ENCODE assay signal across 18 mouse cellular contexts in the genomic region with DNA sequence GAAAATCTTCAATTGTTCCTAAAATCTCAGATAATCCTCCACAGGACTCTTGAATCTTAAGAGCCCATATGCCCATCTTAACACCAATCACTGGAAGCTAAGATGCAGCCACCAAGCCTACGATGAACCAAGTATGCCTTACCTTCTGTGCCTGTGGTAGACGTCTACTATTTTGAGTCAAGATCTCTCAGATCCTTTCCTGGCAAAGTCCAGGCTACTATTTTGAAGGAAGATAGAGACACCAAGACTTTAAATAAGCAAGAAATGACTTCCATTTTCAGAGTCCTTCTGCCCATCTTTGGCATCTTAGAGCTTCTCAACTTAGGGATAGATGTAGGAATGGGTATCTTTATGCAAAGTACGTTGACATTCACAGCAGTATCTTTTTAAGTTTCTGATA.
DNase-seq lines count a peak whose midpoint lies in the region; TF ChIP-seq lines count a peak whose summit lies in the region.
"Had no signal": no experiment of that assay in that cellular context is flagged by ENCODE, and none has a peak within 500 bp of the region (broad histone marks: within the 10 kb centered on the region; RNA-seq: fewer than 3 reads in every experiment).

No protein-coding gene starts in this region.

- WGBS in heart, adult 2 months = 78% methylated on average over 3 of the region's 3 CpGs

- intact Hi-C loops in left cerebral cortex, postnatal 14 days (cut with DNase I) = no loop called here
- intact Hi-C loops in heart, adult 2 months (cut with DNase I) = no loop called here

- H3K36me3 ChIP-seq in heart, adult 2 months (ENCODE audit: control insufficient read depth, insufficient read depth, low read length) = no peaks in the 10 kb centered on the region
- H3K36me3 ChIP-seq: embryonic facial prominence, embryonic 10.5 days; embryonic facial prominence, embryonic 12.5 days; forebrain, embryonic 15.5 days had no signal

- DNase-seq in left cerebral cortex, adult 11 months (ENCODE audit: low spot score) = peak; percentile 17
- no peak for DNase-seq in left cerebral cortex, postnatal 14 days (ENCODE audit: low spot score in 2 of 2)
- peak; percentile 67 for DNase-seq in brain, adult 2 months (ENCODE audit: low read depth, low spot score)
- DNase-seq in telencephalon, adult 2 months (ENCODE audit: low read depth, low spot score) = peak; percentile 72
- DNase-seq in heart, adult 2 months = no peak
- DNase-seq: adrenal gland, adult 2 months; adrenal gland, postnatal 10 days; adrenal gland, postnatal 25 days; cerebellum, adult 11-12 months; cerebellum, adult 2 months; cerebellum, adult 9-10 months; cerebellum, postnatal 10 days; cerebellum, postnatal 25 days; forebrain, postnatal 0 days had no signal

- no peaks in the 10 kb centered on the region for H3K4me1 ChIP-seq in heart, adult 2 months (ENCODE audit: control insufficient read depth, insufficient read depth, low read length)

- TF ChIP-seq CTCF in heart, adult 2 months (IDR thresholded peaks at IDR 0.05) = no peak

- H3K4me3 ChIP-seq in heart, adult 2 months = no peak overlapping the region
- H3K4me3 ChIP-seq: embryonic facial prominence, embryonic 10.5 days; embryonic facial prominence, embryonic 12.5 days; forebrain, embryonic 13.5 days; forebrain, embryonic 15.5 days had no signal

- no peak overlapping the region for H3K9ac ChIP-seq in heart, adult 2 months (ENCODE audit: low read depth, low read length)
- H3K9ac ChIP-seq: embryonic facial prominence, embryonic 12.5 days; forebrain, embryonic 13.5 days; forebrain, embryonic 15.5 days; forebrain, postnatal 0 days had no signal

- no peak for TF ChIP-seq POLR2A in heart, adult 2 months (IDR thresholded peaks at IDR 0.05; ENCODE audit: insufficient read depth, low read depth, low read length)

- no peak for TF ChIP-seq EP300 in heart, adult 2 months (IDR thresholded peaks at IDR 0.05; ENCODE audit: insufficient read depth, low read depth, low read length)

- no peaks in the 10 kb centered on the region for H3K79me2 ChIP-seq in heart, adult 2 months (replicated peaks; ENCODE audit: control insufficient read depth, insufficient read depth, low read length)

- H3K27me3 ChIP-seq in heart, adult 2 months (ENCODE audit: control insufficient read depth, insufficient read depth, low read length) = no peaks in the 10 kb centered on the region
- H3K27me3 ChIP-seq: embryonic facial prominence, embryonic 12.5 days; forebrain, embryonic 13.5 days; forebrain, embryonic 15.5 days had no signal

- H3K27ac ChIP-seq in heart, adult 2 months = no peak overlapping the region
- H3K27ac ChIP-seq: embryonic facial prominence, embryonic 10.5 days; embryonic facial prominence, embryonic 12.5 days; forebrain, embryonic 13.5 days; forebrain, embryonic 15.5 days had no signal

Comparison
In these comparisons a context has a peak if more than half of its experiments do, and no peak if none do; other contexts are left out.
1. DNase-seq: peak in left cerebral cortex, adult 11 months (single experiment), brain, adult 2 months (single experiment) and telencephalon, adult 2 months (single experiment); none in left cerebral cortex, postnatal 14 days (0 of 2) and heart, adult 2 months (0 of 2).